Comparison of ENCODE assay signal across 27 mouse cellular contexts in genomic region chrX:58174326-58174725, GRCm38 (mm10).
"Had no signal": no experiment of that assay in that cellular context is flagged by ENCODE, and none has a peak within 500 bp of the region (broad histone marks: within the 10 kb centered on the region; RNA-seq: fewer than 3 reads in every experiment).

No protein-coding gene starts in this region.

- H3K27ac ChIP-seq: gastrocnemius, adult 2 months; heart, embryonic 10.5 days; hindbrain, embryonic 10.5 days; hindbrain, embryonic 12.5 days; hindbrain, embryonic 14.5 days; intestine, embryonic 15.5 days; kidney, embryonic 15.5 days; kidney, postnatal 0 days; limb, embryonic 13.5 days; limb, embryonic 15.5 days; liver, embryonic 12.5 days had no signal

- ATAC-seq: hindbrain, embryonic 16.5 days; inflammation-experienced regulatory T-cells, adult 6 months; intestine, embryonic 15.5 days; liver, embryonic 12.5 days had no signal

- H3K4me1 ChIP-seq: heart, embryonic 10.5 days; heart, embryonic 12.5 days; hindbrain, embryonic 10.5 days; hindbrain, embryonic 12.5 days; intestine, embryonic 15.5 days; kidney, embryonic 15.5 days; limb, embryonic 13.5 days; limb, embryonic 15.5 days; liver, embryonic 12.5 days had no signal

- DNase-seq: gastrocnemius, adult 2 months; gastrocnemius, postnatal 10 days; gastrocnemius, postnatal 25 days; heart, adult 18-20 months; heart, postnatal 10 days; heart, postnatal 4 days; kidney, adult 11 months; kidney, adult 2 months; kidney, adult 9 months; kidney, postnatal 14 days; kidney, postnatal 36 days; layer of hippocampus, adult 9-11 months; layer of hippocampus, postnatal 36 days; left cerebral cortex, postnatal 4 days had no signal

- H3K4me3 ChIP-seq: gastrocnemius, adult 2 months; heart, embryonic 10.5 days; heart, embryonic 12.5 days; hindbrain, embryonic 10.5 days; hindbrain, embryonic 12.5 days; intestine, embryonic 15.5 days; kidney, embryonic 15.5 days; limb, embryonic 13.5 days; limb, embryonic 15.5 days; liver, embryonic 12.5 days had no signal
